Mouse (Mus musculus) myocyte (in vitro differentiated cells): ENCODE data around the gene Chst12. TPM values are rescaled to one million over a fixed set of nuclear protein-coding genes. Genes with fewer than 3 reads are reported as not detected.

Experiments used
- H3K27me3 ChIP-seq: one replicate; pipeline ENCODE4 v1.6.1; 2011; ENCODE audit not compliant: control insufficient read depth, insufficient read depth, insufficient read length
- H3K36me3 ChIP-seq: one replicate; pipeline ENCODE4 v1.6.1; 2011; ENCODE audit not compliant: control insufficient read depth, insufficient read depth
- H3K4me2 ChIP-seq: one replicate; pipeline ENCODE4 v1.6.1; 2011; ENCODE audit warnings: low read depth, control low read depth
- H3K4me3 ChIP-seq: one replicate; pipeline ENCODE4 v1.5.1; 2011; ENCODE audit warnings: mild to moderate bottlenecking, control low read depth, moderate library complexity
- H3K79me2 ChIP-seq: one replicate; pipeline ENCODE4 v1.6.1; 2011; ENCODE audit not compliant: control insufficient read depth, insufficient read depth
- H3ac ChIP-seq: one replicate; pipeline ENCODE4 v1.6.1; 2011; ENCODE audit not compliant: control insufficient read depth, insufficient read length
- CEBPB ChIP-seq: IDR thresholded peaks from 2 replicates; pipeline ENCODE4 v1.6.1; 2011; ENCODE audit warnings: mild to moderate bottlenecking, moderate library complexity; ENCODE audit not compliant: poor library complexity, insufficient read depth, severe bottlenecking
- E2F4 ChIP-seq: IDR thresholded peaks from one replicate; pipeline ENCODE4 v1.6.1; 2011; ENCODE audit warnings: mild to moderate bottlenecking, control low read depth, moderate library complexity; ENCODE audit not compliant: insufficient read depth
- MAX ChIP-seq: IDR thresholded peaks from one replicate; pipeline ENCODE4 v1.6.1; 2011; ENCODE audit warnings: low read depth, mild to moderate bottlenecking, control low read depth
- MYOD1 ChIP-seq, 3 experiments: IDR thresholded peaks; one replicate each; pipeline ENCODE4 v1.6.1; 2011; ENCODE audit warnings: control low read depth in 2 of 3, low read depth in 2 of 3, mild to moderate bottlenecking in 2 of 3, moderate library complexity in 1 of 3; ENCODE audit not compliant: insufficient read length in 2 of 3, control insufficient read depth in 1 of 3
- MYOG ChIP-seq, 3 experiments: IDR thresholded peaks; one replicate each; pipeline ENCODE4 v1.6.1; 2011; ENCODE audit warnings: control low read depth in 2 of 3, low read depth in 2 of 3, mild to moderate bottlenecking in 2 of 3; ENCODE audit not compliant: insufficient read length in 2 of 3, control insufficient read depth in 1 of 3, insufficient read depth in 1 of 3
- POLR2A ChIP-seq: IDR thresholded peaks from one replicate; pipeline ENCODE4 v1.6.1; 2011; ENCODE audit warnings: low read depth, mild to moderate bottlenecking, control low read depth, moderate library complexity; ENCODE audit not compliant: insufficient read length
- POLR2AphosphoS2 ChIP-seq: IDR thresholded peaks from one replicate; pipeline ENCODE4 v1.6.1; 2011; ENCODE audit warnings: low read depth, control low read depth; ENCODE audit not compliant: insufficient read length
- REST ChIP-seq: IDR thresholded peaks from one replicate; pipeline ENCODE4 v1.6.1; 2011; ENCODE audit warnings: mild to moderate bottlenecking, control low read depth, moderate library complexity; ENCODE audit not compliant: insufficient read depth, insufficient read length
- SRF ChIP-seq: IDR thresholded peaks from one replicate; pipeline ENCODE4 v1.6.1; 2011; ENCODE audit warnings: low read depth; ENCODE audit not compliant: control insufficient read depth, insufficient read length
- TCF12 ChIP-seq: IDR thresholded peaks from one replicate; pipeline ENCODE4 v1.6.1; 2011; ENCODE audit warnings: mild to moderate bottlenecking, control low read depth; ENCODE audit not compliant: poor library complexity, insufficient read depth, severe bottlenecking
- TCF3 ChIP-seq: IDR thresholded peaks from one replicate; pipeline ENCODE4 v1.6.1; 2011; ENCODE audit warnings: low read depth, control low read depth; ENCODE audit not compliant: insufficient read length
- USF1 ChIP-seq: IDR thresholded peaks from one replicate; pipeline ENCODE4 v1.6.1; 2011; ENCODE audit warnings: low read depth, mild to moderate bottlenecking, control low read depth, moderate library complexity
- polyA plus RNA-seq: library from polyadenylated mRNA; unstranded; fragments of >200 nt; fragmentation: generic; extraction: Trizol; gene quantifications from one replicate; pipeline ENCODE4 v1.2.1, GENCODE M21; 2012; ENCODE audit warnings: missing spikeins

The Chst12 gene
- polyA plus RNA-seq, 1 experiment: 9.0 TPM

- Histone ChIP-seq H3K79me2 (no peaks in the 10 kb centered on the region), H3ac (no peak overlapping the region), H3K4me3 (no peak overlapping the region), H3K36me3 (no peaks in the 10 kb centered on the region), H3K27me3 (peaks cover 20% of the 10 kb centered on the region), H3K4me2 (no peak overlapping the region)
- TF ChIP-seq TCF12 (no peak), SRF (no peak)
Observed at GRCm38 (mm10) chr5:140556859-140557258, 51.5 kb downstream of the Chst12 start.

GRCm38 (mm10) chr5:140562601-140563000 is 57.3 kb downstream of the Chst12 start:
- no peak overlapping the region for H3ac ChIP-seq
- H3K27me3 ChIP-seq: peaks cover 15% of the 10 kb centered on the region
- H3K79me2 ChIP-seq: no peaks in the 10 kb centered on the region
- TF ChIP-seq SRF: no peak
- no peak for TF ChIP-seq TCF3
- H3K36me3 ChIP-seq: no peaks in the 10 kb centered on the region
- H3K4me3 ChIP-seq: no peak overlapping the region
- no peak overlapping the region for H3K4me2 ChIP-seq

GRCm38 (mm10) chr5:140564896-140565295 is 59.5 kb downstream of the Chst12 start, which contains the start of gene Grifin:
TSS of gene Grifin (minus strand) at chr5:140565071.
- Histone ChIP-seq H3K4me2 (no peak within 1 kb of the TSS), H3K27me3 (peaks cover 15% of the 10 kb centered on the region), H3K4me3 (no peak within 1 kb of the TSS), H3K36me3 (no peaks in the 10 kb centered on the region), H3K79me2 (no peaks in the 10 kb centered on the region), H3ac (no peak within 1 kb of the TSS)
- no peak for TF ChIP-seq TCF12
- TF ChIP-seq MAX: no peak
- TF ChIP-seq E2F4: no peak
- no peak for TF ChIP-seq POLR2A
- TF ChIP-seq SRF: no peak
- TF ChIP-seq MYOD1 (IDR thresholded peaks at IDR 0.05; ENCODE audit: control insufficient read depth in 1 of 3, insufficient read length in 2 of 3, low read depth in 2 of 3): no peak
- TF ChIP-seq REST: no peak
- TF ChIP-seq USF1: no peak
- TF ChIP-seq MYOG (IDR thresholded peaks at IDR 0.05; ENCODE audit: control insufficient read depth in 1 of 3, insufficient read depth in 1 of 3, insufficient read length in 2 of 3, low read depth in 2 of 3): no peak
- no peak for TF ChIP-seq CEBPB
- no peak for TF ChIP-seq TCF3
- no peak for TF ChIP-seq POLR2AphosphoS2

GRCm38 (mm10) chr5:140565451-140565850 is 60.1 kb downstream of the Chst12 start:
- no peak overlapping the region for H3K4me3 ChIP-seq
- peaks cover 15% of the 10 kb centered on the region for H3K27me3 ChIP-seq
- no peaks in the 10 kb centered on the region for H3K36me3 ChIP-seq
- TF ChIP-seq TCF3: no peak
- no peak for TF ChIP-seq POLR2A
- TF ChIP-seq MYOD1 (IDR thresholded peaks at IDR 0.05; ENCODE audit: control insufficient read depth in 1 of 3, insufficient read length in 2 of 3, low read depth in 2 of 3): no peak
- TF ChIP-seq TCF12: no peak
- TF ChIP-seq MAX: no peak
- no peak for TF ChIP-seq SRF
- TF ChIP-seq MYOG (IDR thresholded peaks at IDR 0.05; ENCODE audit: control insufficient read depth in 1 of 3, insufficient read depth in 1 of 3, insufficient read length in 2 of 3, low read depth in 2 of 3): no peak
- no peak for TF ChIP-seq CEBPB
- TF ChIP-seq E2F4: no peak
- H3K4me2 ChIP-seq: no peak overlapping the region
- H3ac ChIP-seq: no peak overlapping the region
- no peaks in the 10 kb centered on the region for H3K79me2 ChIP-seq

GRCm38 (mm10) chr5:140565856-140566255 is 60.5 kb downstream of the Chst12 start:
- Histone ChIP-seq H3K79me2 (no peaks in the 10 kb centered on the region), H3K36me3 (no peaks in the 10 kb centered on the region), H3K27me3 (peaks cover 15% of the 10 kb centered on the region), H3K4me3 (no peak overlapping the region), H3K4me2 (no peak overlapping the region), H3ac (no peak overlapping the region)
- no peak for TF ChIP-seq TCF12
- no peak for TF ChIP-seq MYOG (IDR thresholded peaks at IDR 0.05; ENCODE audit: control insufficient read depth in 1 of 3, insufficient read depth in 1 of 3, insufficient read length in 2 of 3, low read depth in 2 of 3)
- TF ChIP-seq SRF: no peak
- TF ChIP-seq USF1: no peak
- TF ChIP-seq POLR2AphosphoS2: no peak
- TF ChIP-seq MYOD1 (IDR thresholded peaks at IDR 0.05; ENCODE audit: control insufficient read depth in 1 of 3, insufficient read length in 2 of 3, low read depth in 2 of 3): no peak
- TF ChIP-seq TCF3: no peak
- TF ChIP-seq E2F4: no peak
- no peak for TF ChIP-seq CEBPB
- no peak for TF ChIP-seq MAX
